9 mouse cellular contexts compared by ENCODE assay signal in the genomic region with DNA sequence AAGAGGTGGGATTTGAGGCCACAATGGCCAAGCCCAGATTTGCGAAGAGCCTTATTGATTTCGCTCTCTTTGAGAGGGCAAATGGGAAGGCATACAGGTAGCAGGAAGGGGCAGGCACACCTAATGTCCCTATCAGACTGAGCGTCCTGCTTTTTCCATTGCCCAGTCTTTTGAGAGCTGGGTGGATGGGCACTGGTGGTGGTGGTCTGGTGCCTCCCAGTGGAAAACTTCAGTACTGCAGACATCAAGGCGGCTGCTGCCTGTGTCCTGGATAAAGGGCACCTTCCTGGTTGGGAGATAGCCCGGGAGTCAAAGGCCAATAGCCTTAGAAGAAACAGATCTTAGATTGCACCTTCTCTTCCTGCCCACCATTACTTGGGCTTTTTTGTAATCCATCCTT. TPM values are rescaled to one million over a fixed set of nuclear protein-coding genes. Genes with fewer than 3 reads are reported as not detected.
DNase-seq lines count a peak whose midpoint lies in the region; ATAC-seq lines count a peak whose summit lies in the region.
"Had no signal": no experiment of that assay in that cellular context is flagged by ENCODE, and none has a peak within 500 bp of the region (broad histone marks: within the 10 kb centered on the region; RNA-seq: fewer than 3 reads in every experiment).

No protein-coding gene starts in this region.

- H3K36me3 ChIP-seq in hindbrain, embryonic 10.5 days, result no peaks in the 10 kb centered on the region
- H3K36me3 ChIP-seq in hindbrain, embryonic 16.5 days (ENCODE audit: control insufficient read depth, insufficient read depth, low read length), result no peaks in the 10 kb centered on the region
- H3K36me3 ChIP-seq in forebrain, embryonic 15.5 days, result no peaks in the 10 kb centered on the region
- H3K36me3 ChIP-seq in limb, embryonic 11.5 days (ENCODE audit: control insufficient read depth, insufficient read depth, low read length), result no peaks in the 10 kb centered on the region
- H3K36me3 ChIP-seq in neural tube, embryonic 14.5 days (ENCODE audit: control insufficient read depth, insufficient read depth, low read length), result no peaks in the 10 kb centered on the region

- H3K9ac ChIP-seq in hindbrain, embryonic 16.5 days (ENCODE audit: low read depth, low read length), result no peak overlapping the region
- no peak overlapping the region for H3K9ac ChIP-seq in forebrain, embryonic 15.5 days (replicated peaks)
- H3K9ac ChIP-seq in limb, embryonic 11.5 days (ENCODE audit: low read length), result no peak overlapping the region
- H3K9ac ChIP-seq in neural tube, embryonic 14.5 days (replicated peaks; ENCODE audit: low read depth, low read length), result no peak overlapping the region

- H3K27ac ChIP-seq in hindbrain, embryonic 10.5 days, result no peak overlapping the region
- no peak overlapping the region for H3K27ac ChIP-seq in hindbrain, embryonic 16.5 days (ENCODE audit: low read depth, low read length)
- H3K27ac ChIP-seq in forebrain, embryonic 15.5 days (replicated peaks), result no peak overlapping the region
- H3K27ac ChIP-seq in limb, embryonic 11.5 days (replicated peaks; ENCODE audit: low read depth, low read length), result no peak overlapping the region
- H3K27ac ChIP-seq in neural tube, embryonic 14.5 days (ENCODE audit: low read depth, low read length), result no peak overlapping the region
- H3K27ac ChIP-seq: macrophage had no signal

- no peaks in the 10 kb centered on the region for H3K27me3 ChIP-seq in hindbrain, embryonic 10.5 days (ENCODE audit: insufficient read depth, poor library complexity, severe bottlenecking)
- no peaks in the 10 kb centered on the region for H3K27me3 ChIP-seq in hindbrain, embryonic 16.5 days (replicated peaks; ENCODE audit: control insufficient read depth, insufficient read depth, low read length)
- H3K27me3 ChIP-seq in forebrain, embryonic 15.5 days, result no peaks in the 10 kb centered on the region
- no peaks in the 10 kb centered on the region for H3K27me3 ChIP-seq in limb, embryonic 11.5 days (ENCODE audit: control insufficient read depth, insufficient read depth, low read length)
- no peaks in the 10 kb centered on the region for H3K27me3 ChIP-seq in neural tube, embryonic 14.5 days (ENCODE audit: control insufficient read depth, insufficient read depth, low read length)

- no peak for ATAC-seq in hindbrain, embryonic 16.5 days
- ATAC-seq in cerebellum, adult (ENCODE audit: insufficient number of reproducible peaks, low FRiP score, low TSS enrichment), result 0 out of 2 replicates have a peak, but pooled peaks have one; percentile 32
- 0 out of 2 replicates have a peak, but pooled peaks have one; percentile 24 for ATAC-seq in forebrain, embryonic 15.5 days (replicated peaks)
- ATAC-seq in limb, embryonic 11.5 days (ENCODE audit: insufficient number of reproducible peaks, low FRiP score, low TSS enrichment, low read depth), result no peak
- peak; percentile 17; the same call in 1 of the 2 replicates for ATAC-seq in neural tube, embryonic 14.5 days (ENCODE audit: low read depth)

- DNase-seq in hindbrain, embryonic 10.5 days (ENCODE audit: low spot score), result peak; percentile 74
- DNase-seq in kidney, adult 18-20 months, result peak; percentile 80
- peak; percentile 82 for DNase-seq in limb, embryonic 11.5 days (ENCODE audit: low spot score)
- peak; percentile 58 for DNase-seq in testis, postnatal 14 days (ENCODE audit: low spot score)

- peaks cover 23% of the 10 kb centered on the region for H3K4me1 ChIP-seq in hindbrain, embryonic 10.5 days (replicated peaks)
- H3K4me1 ChIP-seq in hindbrain, embryonic 16.5 days (ENCODE audit: control insufficient read depth, insufficient read depth, low read depth, low read length), result peaks cover 9% of the 10 kb centered on the region
- H3K4me1 ChIP-seq in forebrain, embryonic 15.5 days, result peaks cover 8% of the 10 kb centered on the region
- peaks cover 5% of the 10 kb centered on the region for H3K4me1 ChIP-seq in limb, embryonic 11.5 days (ENCODE audit: control insufficient read depth, insufficient read depth, low read length)
- H3K4me1 ChIP-seq in neural tube, embryonic 14.5 days (ENCODE audit: control insufficient read depth, insufficient read depth, low read length), result 0 out of 2 replicates have a peak, but pooled peaks cover 2% of the 10 kb centered on the region

- H3K4me2 ChIP-seq in hindbrain, embryonic 16.5 days (ENCODE audit: low read length), result no peak overlapping the region
- no peak overlapping the region for H3K4me2 ChIP-seq in forebrain, embryonic 15.5 days (replicated peaks)
- H3K4me2 ChIP-seq in limb, embryonic 11.5 days (ENCODE audit: low read depth, severe bottlenecking), result no peak overlapping the region
- H3K4me2 ChIP-seq in neural tube, embryonic 14.5 days (ENCODE audit: low read depth, low read length), result no peak overlapping the region

- H3K9me3 ChIP-seq in hindbrain, embryonic 10.5 days, result no peaks in the 10 kb centered on the region
- no peaks in the 10 kb centered on the region for H3K9me3 ChIP-seq in hindbrain, embryonic 16.5 days (ENCODE audit: control insufficient read depth, low read length)
- no peaks in the 10 kb centered on the region for H3K9me3 ChIP-seq in forebrain, embryonic 15.5 days
- H3K9me3 ChIP-seq in limb, embryonic 11.5 days (ENCODE audit: control insufficient read depth, low read length), result no peaks in the 10 kb centered on the region; the same call in 1 of the 2 replicates
- H3K9me3 ChIP-seq in neural tube, embryonic 14.5 days (ENCODE audit: control insufficient read depth, low read length), result no peaks in the 10 kb centered on the region

- H3K4me3 ChIP-seq in hindbrain, embryonic 10.5 days, result no peak overlapping the region
- H3K4me3 ChIP-seq in hindbrain, embryonic 16.5 days (ENCODE audit: low read length), result no peak overlapping the region
- H3K4me3 ChIP-seq in forebrain, embryonic 15.5 days, result no peak overlapping the region
- no peak overlapping the region for H3K4me3 ChIP-seq in limb, embryonic 11.5 days (ENCODE audit: low read depth, low read length)
- no peak overlapping the region for H3K4me3 ChIP-seq in neural tube, embryonic 14.5 days (ENCODE audit: low read depth, low read length)

- 36% methylated on average over 5 of the region's 5 CpGs for WGBS in hindbrain, embryonic 10.5 days
- 36% methylated on average over 5 of the region's 5 CpGs for WGBS in hindbrain, embryonic 16.5 days
- 34% methylated on average over 5 of the region's 5 CpGs for WGBS in forebrain, embryonic 15.5 days
- 24% methylated on average over 5 of the region's 5 CpGs for WGBS in limb, embryonic 11.5 days
- WGBS in neural tube, embryonic 14.5 days, result 38% methylated on average over 5 of the region's 5 CpGs

RNA-seq across cellular contexts. Expression of a gene that starts 47.4 kb away (rescaled TPM):
- not detected in 2 replicates for polyA plus RNA-seq in hindbrain, embryonic 10.5 days (2016; fragmentation: Nextera tagmentation; extraction: Ambion mirVana)
- polyA plus RNA-seq in hindbrain, embryonic 16.5 days (2015; fragmentation: Nextera tagmentation; extraction: Ambion mirVana), result not detected in 2 replicates
- not detected in 2 replicates for polyA plus RNA-seq in forebrain, embryonic 15.5 days (2015; fragmentation: Nextera tagmentation; extraction: Ambion mirVana)
- polyA plus RNA-seq in limb, embryonic 11.5 days (2014; fragmentation: Nextera tagmentation; extraction: Ambion mirVana), result not detected in 2 replicates
- polyA plus RNA-seq in neural tube, embryonic 14.5 days (2014; fragmentation: Nextera tagmentation; extraction: Ambion mirVana), result not detected in 2 replicates
- polyA plus RNA-seq: macrophage had no signal

Comparison
In these comparisons a context has a peak if more than half of its experiments do, and no peak if none do; other contexts are left out.
1. ATAC-seq: peak in cerebellum, adult (single experiment), forebrain, embryonic 15.5 days (single experiment) and neural tube, embryonic 14.5 days (single experiment); none in hindbrain, embryonic 16.5 days (single experiment) and limb, embryonic 11.5 days (single experiment).
2. Peak in every context shown above with its lines, with median percentiles within 50 percentile points of each other: DNase-seq.